Mouse (Mus musculus) cerebellum, adult 2 months (tissue): ENCODE results near the gene Rarb. TPM values are rescaled to one million over a fixed set of nuclear protein-coding genes. Genes with fewer than 3 reads are reported as not detected.

Experiments
- DNase-seq, 2 experiments: peaks; one replicate each; pipeline ENCODE4 v3.0.0; 2021
- H3K27ac ChIP-seq: fragments of 200-500 bp; 2 replicates; pipeline ENCODE4 v1.5.1; 2012; ENCODE audit warnings: low read length, control low read depth, inconsistent platforms; ENCODE audit not compliant: insufficient read depth
- H3K27me3 ChIP-seq: fragments of 200-500 bp; 2 replicates; pipeline ENCODE4 v1.6.1; 2012; ENCODE audit warnings: inconsistent platforms, mild to moderate bottlenecking, low read length, moderate library complexity; ENCODE audit not compliant: control insufficient read depth, insufficient read depth
- H3K4me1 ChIP-seq: fragments of 200-500 bp; 2 replicates; pipeline ENCODE4 v1.6.1; 2011; ENCODE audit warnings: low read length; ENCODE audit not compliant: control insufficient read depth, insufficient read depth
- H3K4me3 ChIP-seq: fragments of 200-500 bp; replicated peaks from 2 replicates; pipeline ENCODE3; 2011; ENCODE audit warnings: mild to moderate bottlenecking, low read depth, low read length, control low read depth; ENCODE audit not compliant: insufficient read depth
- CTCF ChIP-seq: fragments of 200-500 bp; IDR thresholded peaks from 2 replicates; pipeline ENCODE4 v1.5.1; 2011; ENCODE audit warnings: low read depth, mild to moderate bottlenecking, control low read depth, low read length, moderate library complexity, borderline replicate concordance; ENCODE audit not compliant: insufficient read depth
- POLR2A ChIP-seq: fragments of 200-500 bp; IDR thresholded peaks from 2 replicates; pipeline ENCODE4 v1.6.1; 2011; ENCODE audit warnings: low read length, control low read depth, borderline replicate concordance; ENCODE audit not compliant: insufficient read depth
- WGBS: fragments of 180-500 bp; shearing (Covaris S2); methylation state at CpG from one replicate; pipeline ENCODE4 v1.1.7; 2018; 5-methylcytosine and 5-hydroxymethylcytosine counted together
- polyA plus RNA-seq: library from polyadenylated mRNA; depleted of rRNA; stranded (reverse); fragments of >200 nt; gene quantifications from 2 replicates; pipeline ENCODE4 v1.2.3, GENCODE M21; 2012

The Rarb gene
- polyA plus RNA-seq, 1 experiment, result 7.5 TPM

- WGBS, result 83% methylated on average over 8 of the region's 8 CpGs
- H3K4me3 ChIP-seq, result no peak overlapping the region
- H3K4me1 ChIP-seq, result no peaks in the 10 kb centered on the region
- DNase-seq, result peak in 1 of 2 experiments; percentile 24
- H3K27ac ChIP-seq, result no peak overlapping the region
- TF ChIP-seq CTCF (no peak), POLR2A (no peak)
- H3K27me3 ChIP-seq, result no peaks in the 10 kb centered on the region
Observed at GRCm38 (mm10) chr14:16519588-16520167, 299.3 kb downstream of the Rarb start.

DNA sequence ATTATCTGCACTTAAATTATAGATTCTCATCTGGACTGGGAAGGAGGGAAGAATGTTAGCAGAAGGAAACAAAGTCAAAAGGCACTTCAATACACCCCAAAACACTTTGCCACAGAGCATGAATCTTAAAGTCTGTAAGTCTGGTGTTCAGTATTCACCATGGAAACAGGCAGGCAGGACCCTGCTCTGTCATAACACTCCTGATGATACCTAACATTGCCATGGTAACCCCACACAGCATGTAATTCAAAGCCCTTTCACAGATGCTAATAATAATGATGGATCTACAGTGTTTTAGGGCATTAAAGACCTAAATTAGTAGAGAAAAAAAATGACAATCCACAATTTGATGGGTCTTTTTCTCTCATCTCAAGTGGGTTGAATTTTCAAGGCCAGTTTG lies 301.0 kb downstream of the Rarb start:
- Histone ChIP-seq H3K4me3 (no peak overlapping the region), H3K4me1 (no peaks in the 10 kb centered on the region), H3K27ac (no peak overlapping the region), H3K27me3 (no peaks in the 10 kb centered on the region)
- no peak for TF ChIP-seq POLR2A
- TF ChIP-seq CTCF, result no peak
- no peak for DNase-seq

DNA sequence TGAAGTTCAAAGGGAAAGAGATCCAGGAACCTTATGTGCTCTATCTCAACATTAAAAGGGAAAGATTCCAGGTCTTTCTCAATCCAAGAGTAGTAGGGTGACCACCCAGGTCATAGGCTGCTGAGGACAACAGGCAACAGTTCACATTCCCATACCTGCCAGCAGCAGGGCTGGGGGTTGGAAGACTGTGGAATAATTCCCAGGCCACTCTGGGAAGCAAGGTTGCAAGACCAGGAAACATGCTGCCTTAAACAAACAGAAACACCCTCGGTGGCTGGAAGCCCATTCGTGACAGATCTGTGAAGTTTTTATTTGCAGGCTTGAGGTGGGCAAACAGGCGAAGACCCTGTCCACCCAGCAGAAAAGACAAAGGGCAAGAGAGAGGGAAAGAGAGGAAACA lies 303.2 kb downstream of the Rarb start:
- no peak overlapping the region for H3K27ac ChIP-seq
- TF ChIP-seq POLR2A (no peak), CTCF (no peak)

GRCm38 (mm10) chr14:16510574-16510973 lies 308.4 kb downstream of the Rarb start:
- TF ChIP-seq POLR2A (no peak), CTCF (no peak)
- WGBS, result 11% methylated on average over 4 of the region's 4 CpGs
- peak in 1 of 2 experiments; percentile 32 for DNase-seq
- Histone ChIP-seq H3K4me1 (peaks cover 11% of the 10 kb centered on the region), H3K4me3 (no peak overlapping the region), H3K27me3 (no peaks in the 10 kb centered on the region), H3K27ac (no peak overlapping the region)

More for the DNA sequence above, 303.2 kb downstream of the Rarb start:
- Histone ChIP-seq H3K4me3 (no peak overlapping the region), H3K27me3 (no peaks in the 10 kb centered on the region), H3K4me1 (peaks cover 4% of the 10 kb centered on the region)
- no peak for DNase-seq
- 74% methylated on average over 3 of the region's 3 CpGs for WGBS

DNA sequence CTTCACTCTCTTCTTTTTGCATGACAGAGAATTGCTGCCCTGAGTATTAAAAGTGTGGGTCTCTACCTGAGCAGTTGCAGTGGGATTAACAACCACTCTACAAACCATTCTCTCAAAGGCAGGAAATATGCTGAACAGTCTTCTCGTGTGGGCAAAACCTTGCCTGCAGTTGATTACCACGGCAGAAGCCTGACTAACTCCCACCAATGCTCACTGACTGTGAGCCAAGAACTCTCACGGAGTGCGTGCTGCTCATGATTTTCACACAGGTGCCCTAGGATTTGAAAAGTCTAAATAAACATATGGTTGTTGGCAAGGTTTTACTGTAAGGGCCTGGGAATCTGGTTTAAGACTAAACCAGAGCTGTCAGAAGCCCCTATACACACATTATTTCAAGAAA lies 309.1 kb downstream of the Rarb start:
- peak in 1 of 2 experiments; percentile 40 for DNase-seq
- Histone ChIP-seq H3K4me3 (no peak overlapping the region), H3K27ac (no peak overlapping the region), H3K4me1 (peaks cover 11% of the 10 kb centered on the region), H3K27me3 (no peaks in the 10 kb centered on the region)
- 8% methylated on average over 4 of the region's 4 CpGs for WGBS
- no peak for TF ChIP-seq POLR2A

- Histone ChIP-seq H3K27ac (no peak overlapping the region), H3K4me3 (no peak overlapping the region), H3K27me3 (no peaks in the 10 kb centered on the region), H3K4me1 (peaks cover 11% of the 10 kb centered on the region)
- DNase-seq, result no peak
- 96% methylated on average over 7 of the region's 7 CpGs for WGBS
- TF ChIP-seq CTCF (no peak), POLR2A (no peak)
Observed at GRCm38 (mm10) chr14:16508760-16509159, 310.2 kb downstream of the Rarb start.

DNA sequence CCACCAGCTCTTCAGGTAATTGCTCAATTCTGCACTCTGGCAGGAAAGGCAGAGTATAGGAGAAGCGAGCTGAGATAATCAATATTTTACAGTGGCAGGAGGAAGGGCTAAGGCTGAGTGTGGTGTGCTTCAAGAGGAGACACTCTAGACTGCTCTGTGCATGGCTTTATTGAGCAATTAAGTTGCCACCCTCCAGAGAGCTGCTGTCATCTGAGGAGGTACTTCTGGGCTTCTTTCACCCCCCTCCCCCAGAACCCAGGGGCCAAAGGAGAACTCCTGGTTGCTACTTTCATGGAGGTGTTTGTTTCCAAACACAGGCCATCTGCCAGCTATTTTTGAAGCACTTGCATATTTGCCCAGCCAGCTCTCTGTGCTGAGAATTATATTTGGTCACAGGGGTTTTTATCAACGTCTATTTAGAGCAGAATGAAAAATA lies 321.7 kb downstream of the Rarb start:
- peak in 1 of 2 experiments; percentile 43 for DNase-seq
- TF ChIP-seq CTCF (no peak), POLR2A (no peak)

DNA sequence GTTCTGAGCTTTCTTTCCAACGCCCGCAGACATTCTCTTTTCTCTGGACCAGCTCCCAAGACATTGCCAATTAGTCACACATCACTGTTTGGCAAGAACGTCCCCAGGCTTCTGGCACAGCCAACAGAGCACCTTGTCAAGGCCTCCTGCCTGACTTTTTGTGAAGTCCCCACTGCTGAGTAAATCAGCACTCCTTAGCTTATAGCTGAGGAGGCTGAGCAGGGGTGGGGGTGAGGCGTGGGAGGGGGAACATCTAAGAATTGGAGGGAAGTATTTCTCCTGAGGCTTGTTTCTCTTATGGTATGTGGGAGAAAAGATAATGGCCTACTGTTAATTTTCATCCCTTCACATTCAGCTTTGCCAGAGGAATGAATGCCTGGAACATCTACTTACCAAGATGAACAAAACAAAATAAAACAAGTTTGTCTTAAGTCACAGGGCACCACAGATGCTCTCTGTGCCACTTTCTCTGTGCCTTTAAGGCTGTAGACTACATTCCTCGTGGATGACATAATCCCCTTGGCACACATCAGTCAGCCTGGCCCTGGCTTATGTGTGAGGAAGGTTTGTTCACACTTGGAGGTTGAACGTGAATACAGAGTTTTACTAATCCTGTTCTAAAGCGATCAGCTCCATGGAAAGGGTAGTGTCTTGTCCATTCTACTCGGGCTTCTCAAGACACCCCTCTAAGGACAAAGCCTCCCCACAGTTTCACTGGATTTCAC lies 335.1 kb downstream of the Rarb start:
- TF ChIP-seq POLR2A (no peak), CTCF (no peak)
- H3K4me3 ChIP-seq, result no peak overlapping the region
- peak; percentile 43 to 69 for DNase-seq
- H3K27ac ChIP-seq, result no peak overlapping the region
- 15% methylated on average over 8 of the region's 8 CpGs for WGBS
- peaks cover 15% of the 10 kb centered on the region; the same call in 1 of the 2 replicates for H3K4me1 ChIP-seq
- no peaks in the 10 kb centered on the region for H3K27me3 ChIP-seq

More for the DNA sequence above, 321.7 kb downstream of the Rarb start:
- Histone ChIP-seq H3K27me3 (no peaks in the 10 kb centered on the region), H3K4me3 (no peak overlapping the region), H3K4me1 (no peaks in the 10 kb centered on the region; the same call in none of the 2 replicates), H3K27ac (no peak overlapping the region)
- 36% methylated on average over 2 of the region's 2 CpGs for whole genome bisulfite sequencing
